Mouse (Mus musculus) lung, postnatal 0 days (tissue): ENCODE results near the gene Palld. TPM values are rescaled to one million over a fixed set of nuclear protein-coding genes. Genes with fewer than 3 reads are reported as not detected.

ENCODE experiments used
- ATAC-seq: fragments of 200-750 bp; cut with Nextera tagmentation; 2 replicates; pipeline ENCODE4 v1.8.0; 2017; ENCODE audit warnings: moderate library complexity
- DNase-seq: peaks from one replicate; pipeline ENCODE4 v3.0.0-alpha.2; 2016; ENCODE audit warnings: low spot score
- H3K27ac ChIP-seq: fragments of 300-500 bp; sonication (generic); 2 replicates; pipeline ENCODE4 v1.5.1; 2014; ENCODE audit warnings: antibody characterized with exemption, mild to moderate bottlenecking, low read length, mixed read lengths
- H3K27me3 ChIP-seq: fragments of 300-500 bp; sonication (generic); replicated peaks from 2 replicates; pipeline ENCODE4 v1.6.1; 2014; ENCODE audit warnings: low read length, mixed read lengths; ENCODE audit not compliant: insufficient read depth
- H3K36me3 ChIP-seq: fragments of 300-500 bp; sonication (generic); 2 replicates; pipeline ENCODE4 v1.6.1; 2014; ENCODE audit warnings: low read length, mixed read lengths; ENCODE audit not compliant: insufficient read depth
- H3K4me1 ChIP-seq: fragments of 300-500 bp; sonication (generic); 2 replicates; pipeline ENCODE4 v1.6.1; 2014; ENCODE audit warnings: antibody characterized with exemption, low read depth, low read length, mixed read lengths; ENCODE audit not compliant: insufficient read depth
- H3K4me2 ChIP-seq: fragments of 300-500 bp; sonication (generic); replicated peaks from 2 replicates; pipeline ENCODE4 v1.6.1; 2014; ENCODE audit warnings: low read depth, mild to moderate bottlenecking, low read length, moderate library complexity, mixed read lengths
- H3K4me3 ChIP-seq: fragments of 300-500 bp; sonication (generic); 2 replicates; pipeline ENCODE4 v1.5.1; 2014; ENCODE audit warnings: low read depth, low read length
- H3K9ac ChIP-seq: fragments of 300-500 bp; sonication (generic); replicated peaks from 2 replicates; pipeline ENCODE4 v1.6.1; 2014; ENCODE audit warnings: low read depth, mild to moderate bottlenecking
- H3K9me3 ChIP-seq: fragments of 300-500 bp; sonication (generic); 2 replicates; pipeline ENCODE4 v1.6.1; 2016; ENCODE audit warnings: low read length, mixed read lengths
- CTCF ChIP-seq: IDR thresholded peaks from 2 replicates; pipeline ENCODE4 v1.5.1; 2016; ENCODE audit warnings: antibody characterized with exemption, mild to moderate bottlenecking
- EP300 ChIP-seq: IDR thresholded peaks from 2 replicates; pipeline ENCODE4 v1.6.1; 2016; ENCODE audit warnings: antibody characterized with exemption, mild to moderate bottlenecking, control low read depth
- WGBS: fragments of 180-500 bp; shearing (Covaris S2); extraction: QIAGEN DNeasy Blood & Tissue Kit; methylation state at CpG from one replicate; pipeline ENCODE4 v1.1.7; 2014; 5-methylcytosine and 5-hydroxymethylcytosine counted together
- polyA plus RNA-seq: library from polyadenylated mRNA; unstranded; fragments of >200 nt; fragmentation: Nextera tagmentation; extraction: Ambion mirVana; gene quantifications from 2 replicates; pipeline ENCODE4 v1.2.1, GENCODE M21; 2015

Gene Palld
- polyA plus RNA-seq, 1 experiment from 2014 or later, result 130 TPM

- no peak for ATAC-seq
- no peaks in the 10 kb centered on the region for H3K27me3 ChIP-seq
- no peak overlapping the region for H3K9ac ChIP-seq
- H3K4me3 ChIP-seq, result no peak overlapping the region
- TF ChIP-seq CTCF, result no peak
- TF ChIP-seq EP300, result no peak
- H3K9me3 ChIP-seq, result no peaks in the 10 kb centered on the region
- no peak overlapping the region for H3K4me2 ChIP-seq
- peaks cover 9% of the 10 kb centered on the region; the same call in 1 of the 2 replicates for H3K4me1 ChIP-seq
- no peak overlapping the region for H3K27ac ChIP-seq
- DNase-seq, result no peak
- H3K36me3 ChIP-seq, result no peaks in the 10 kb centered on the region
Measured at GRCm38 (mm10) chr8:61557036-61557435, 345.5 kb downstream of the Palld start.

GRCm38 (mm10) chr8:61556219-61556618 is 346.3 kb downstream of the Palld start:
- no peak overlapping the region for H3K27ac ChIP-seq
- DNase-seq (no peak), ATAC-seq (no peak)
- no peaks in the 10 kb centered on the region for H3K9me3 ChIP-seq
- H3K9ac ChIP-seq, result no peak overlapping the region
- H3K36me3 ChIP-seq, result no peaks in the 10 kb centered on the region
- H3K4me1 ChIP-seq, result peaks cover 9% of the 10 kb centered on the region; the same call in 1 of the 2 replicates
- no peaks in the 10 kb centered on the region for H3K27me3 ChIP-seq
- no peak overlapping the region for H3K4me3 ChIP-seq
- TF ChIP-seq CTCF, result no peak
- no peak for TF ChIP-seq EP300
- no peak overlapping the region for H3K4me2 ChIP-seq
- 48% methylated on average over 8 of the region's 8 CpGs for WGBS

- DNase-seq (no peak), ATAC-seq (no peak)
- Histone ChIP-seq H3K9me3 (no peaks in the 10 kb centered on the region), H3K27me3 (no peaks in the 10 kb centered on the region), H3K4me1 (peaks cover 7% of the 10 kb centered on the region; the same call in 1 of the 2 replicates), H3K27ac (no peak overlapping the region), H3K4me2 (no peak overlapping the region), H3K4me3 (no peak overlapping the region), H3K36me3 (no peaks in the 10 kb centered on the region), H3K9ac (no peak overlapping the region)
- TF ChIP-seq EP300 (no peak), CTCF (no peak)
- 75% methylated on average over 6 of the region's 6 CpGs for WGBS
Measured at GRCm38 (mm10) chr8:61555343-61555742, 347.1 kb downstream of the Palld start.

- H3K27ac ChIP-seq, result peak overlapping the region; percentile 3; the same call in 1 of the 2 replicates
Measured at GRCm38 (mm10) chr8:61552755-61553402, 349.6 kb downstream of the Palld start.

GRCm38 (mm10) chr8:61552221-61552620 is 350.3 kb downstream of the Palld start:
- no peak overlapping the region for H3K27ac ChIP-seq
- H3K4me3 ChIP-seq, result no peak overlapping the region
- DNase-seq (no peak), ATAC-seq (no peak)
- TF ChIP-seq EP300, result no peak
- TF ChIP-seq CTCF, result no peak
- no peaks in the 10 kb centered on the region; the same call in 1 of the 2 replicates for H3K4me1 ChIP-seq
- 66% methylated on average over 6 of the region's 6 CpGs for WGBS
- no peaks in the 10 kb centered on the region for H3K27me3 ChIP-seq
- no peaks in the 10 kb centered on the region for H3K9me3 ChIP-seq
- no peak overlapping the region for H3K4me2 ChIP-seq
- no peak overlapping the region for H3K9ac ChIP-seq
- H3K36me3 ChIP-seq, result 0 out of 2 replicates have a peak, but pooled peaks cover 7% of the 10 kb centered on the region

More at GRCm38 (mm10) chr8:61552755-61553402, 349.6 kb downstream of the Palld start:
- 82% methylated on average over 8 of the region's 8 CpGs for WGBS
- no peak overlapping the region for H3K4me3 ChIP-seq
- no peaks in the 10 kb centered on the region; the same call in 1 of the 2 replicates for H3K4me1 ChIP-seq
- 0 out of 2 replicates have a peak, but pooled peaks cover 7% of the 10 kb centered on the region for H3K36me3 ChIP-seq
- no peak overlapping the region for H3K9ac ChIP-seq
- ATAC-seq (no peak), DNase-seq (no peak)
- no peaks in the 10 kb centered on the region for H3K9me3 ChIP-seq
- TF ChIP-seq CTCF (no peak), EP300 (no peak)
- no peak overlapping the region for H3K4me2 ChIP-seq
- H3K27me3 ChIP-seq, result no peaks in the 10 kb centered on the region

- Histone ChIP-seq H3K4me1 (no peaks in the 10 kb centered on the region; the same call in 1 of the 2 replicates), H3K9ac (no peak overlapping the region), H3K9me3 (no peaks in the 10 kb centered on the region), H3K4me2 (no peak overlapping the region), H3K36me3 (0 out of 2 replicates have a peak, but pooled peaks cover 7% of the 10 kb centered on the region), H3K27me3 (no peaks in the 10 kb centered on the region), H3K27ac (no peak overlapping the region), H3K4me3 (no peak overlapping the region)
- WGBS, result 63% methylated on average over 27 of the region's 27 CpGs
- no peak for ATAC-seq
- TF ChIP-seq CTCF, result peak; percentile 58
- no peak for TF ChIP-seq EP300
- no peak for DNase-seq
Measured at GRCm38 (mm10) chr8:61550006-61550748, 352.3 kb downstream of the Palld start.
